Mouse (Mus musculus) 3134 (cell line): Measurements from ENCODE around the gene 1700034J05Rik.
A peak's percentile ranks its signal among the peaks of the same experiment; 100 is the strongest.

ENCODE experiments used
- DNase-seq: peaks from one replicate; pipeline ENCODE4 v3.0.0-alpha.2; 2011; ENCODE audit warnings: low spot score; ENCODE audit not compliant: insufficient read length; ENCODE audit errors: extremely low read depth

1700034J05Rik gene

DNA sequence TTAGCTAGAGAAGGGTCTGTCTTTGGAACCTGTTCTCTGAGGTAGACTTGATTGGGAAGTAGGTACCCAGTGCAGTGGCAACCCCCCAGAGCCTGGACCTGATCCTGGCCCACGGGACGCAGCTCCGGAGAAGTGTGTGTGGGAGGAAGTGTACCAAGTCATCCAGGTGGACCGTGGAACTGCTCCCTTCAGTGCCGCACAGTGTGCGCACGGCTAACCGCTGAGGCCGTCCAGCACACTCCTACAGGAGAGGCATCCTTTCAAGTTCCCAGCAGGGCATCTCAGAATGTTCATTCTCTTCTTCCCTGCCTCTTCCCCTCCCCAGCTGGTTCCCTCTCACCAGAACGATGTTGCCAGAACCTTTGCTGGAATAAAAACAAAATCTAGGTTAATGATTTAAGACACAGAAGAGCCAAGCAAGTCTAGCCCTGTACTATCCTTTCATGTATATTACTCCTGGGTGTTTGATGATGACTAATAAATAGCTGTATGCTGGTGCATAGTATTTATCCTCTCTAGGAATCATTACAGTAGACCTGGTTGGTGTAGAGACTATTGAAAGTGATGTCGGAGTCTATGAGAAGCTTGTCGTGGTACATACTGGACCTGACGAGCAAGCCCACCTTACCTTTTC is 11.0 kb upstream of the 1700034J05Rik start:
- no peak for DNase-seq

DNA sequence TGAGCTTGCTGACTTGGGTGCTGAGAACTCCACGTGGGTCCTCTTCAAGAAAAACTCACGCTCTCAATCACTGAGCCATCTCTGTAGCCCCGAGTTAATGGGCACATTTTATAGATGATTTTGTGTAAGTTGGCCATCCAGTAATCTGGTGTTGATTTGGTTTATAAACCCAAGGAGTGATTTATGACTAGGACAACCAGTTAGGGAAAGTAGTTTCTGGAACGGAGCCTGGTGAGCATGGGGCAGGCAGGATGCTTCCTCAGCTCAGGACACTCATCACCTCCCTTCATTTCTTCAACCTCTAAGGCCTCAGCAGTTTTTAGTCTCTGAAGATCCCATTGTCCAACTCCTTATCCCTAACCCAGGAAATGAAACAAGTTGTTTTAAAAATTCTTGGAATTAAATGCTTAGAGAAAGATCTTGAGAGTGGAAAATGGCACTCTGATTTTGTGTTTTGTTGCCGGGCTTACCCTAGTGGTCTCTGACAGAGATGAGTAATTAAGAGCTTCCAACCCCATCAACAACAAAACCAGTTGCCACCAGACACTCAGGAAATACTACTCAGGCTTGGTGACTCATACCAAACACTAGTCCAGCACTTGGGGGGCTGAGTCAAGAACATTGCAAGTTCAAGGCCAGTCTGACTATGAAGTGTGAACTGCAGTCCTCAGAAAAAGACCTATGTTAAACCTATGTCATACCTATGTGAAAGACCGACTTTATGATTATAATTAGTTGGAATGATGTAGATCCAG is 9.4 kb upstream of the 1700034J05Rik start:
- DNase-seq: no peak

GRCm38 (mm10) chr6:146961832-146962481 is 7.7 kb upstream of the 1700034J05Rik start:
- DNase-seq: no peak

DNA sequence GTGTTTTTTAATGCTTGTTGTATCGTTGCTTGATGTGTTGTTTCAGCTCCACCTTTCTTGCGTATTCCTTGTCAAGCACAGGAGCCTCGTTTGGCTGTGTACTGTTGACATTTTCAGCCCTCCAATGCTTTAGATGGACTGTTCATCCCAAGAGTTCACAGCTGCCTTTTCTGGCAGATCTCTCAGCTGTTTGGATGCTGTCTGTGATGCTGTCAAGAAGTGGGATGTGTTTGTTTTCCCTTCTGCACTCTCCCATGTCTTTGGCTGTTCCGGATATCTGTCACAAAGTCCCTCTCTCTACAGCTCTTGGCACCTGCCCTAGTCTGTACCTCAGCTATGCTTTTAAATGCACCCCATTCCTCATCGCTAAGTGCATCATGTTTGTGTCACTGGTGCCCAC is 6.7 kb upstream of the 1700034J05Rik start:
- DNase-seq: no peak

- peak; percentile 76 for DNase-seq
Observed at GRCm38 (mm10) chr6:146959908-146960680, 5.9 kb upstream of the 1700034J05Rik start.

- DNase-seq: no peak
Observed at GRCm38 (mm10) chr6:146958694-146959093, 4.5 kb upstream of the 1700034J05Rik start.

GRCm38 (mm10) chr6:146956961-146957360 is 2.7 kb upstream of the 1700034J05Rik start:
- no peak for DNase-seq

DNA sequence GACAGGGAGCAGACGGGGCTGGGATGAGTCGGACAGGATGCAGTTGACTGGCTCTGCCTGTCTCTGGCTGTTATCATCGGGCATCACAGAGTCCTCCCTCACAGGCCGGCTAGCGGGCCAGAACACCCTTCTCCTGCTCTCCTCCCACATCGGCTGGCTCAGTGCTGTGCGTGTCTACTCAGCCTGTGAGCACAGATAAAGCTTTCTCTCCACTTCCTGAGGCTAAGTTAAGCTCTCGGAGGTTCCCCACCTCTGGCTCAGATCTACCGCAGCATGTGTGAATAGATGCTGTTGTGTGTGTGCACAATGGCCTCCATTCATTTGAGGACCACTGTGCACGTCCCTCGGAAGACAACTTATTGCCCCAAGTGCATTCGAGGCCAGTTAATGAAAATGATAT is 1.7 kb upstream of the 1700034J05Rik start:
- peak; percentile 24 for DNase-seq

DNA sequence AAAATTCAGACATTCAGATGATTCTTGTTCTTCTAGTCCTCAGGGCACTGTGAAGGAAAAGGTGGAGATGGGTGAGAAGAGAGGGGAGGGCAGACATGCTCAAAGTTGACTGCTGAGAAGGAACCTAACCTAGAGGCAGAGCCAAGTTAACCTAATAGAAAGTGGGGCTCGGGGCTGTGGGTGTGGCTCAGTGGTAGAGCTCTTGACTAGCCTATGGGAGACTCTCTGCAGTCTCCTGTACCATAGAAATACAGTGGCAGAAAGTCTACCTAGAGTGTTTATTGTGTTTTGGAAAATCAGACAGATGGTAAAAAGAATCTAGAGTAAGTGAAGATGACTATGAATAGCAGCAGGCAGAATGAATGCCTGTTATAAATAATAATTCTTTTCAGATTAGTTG is 1.3 kb upstream of the 1700034J05Rik start:
- DNase-seq: no peak

DNA sequence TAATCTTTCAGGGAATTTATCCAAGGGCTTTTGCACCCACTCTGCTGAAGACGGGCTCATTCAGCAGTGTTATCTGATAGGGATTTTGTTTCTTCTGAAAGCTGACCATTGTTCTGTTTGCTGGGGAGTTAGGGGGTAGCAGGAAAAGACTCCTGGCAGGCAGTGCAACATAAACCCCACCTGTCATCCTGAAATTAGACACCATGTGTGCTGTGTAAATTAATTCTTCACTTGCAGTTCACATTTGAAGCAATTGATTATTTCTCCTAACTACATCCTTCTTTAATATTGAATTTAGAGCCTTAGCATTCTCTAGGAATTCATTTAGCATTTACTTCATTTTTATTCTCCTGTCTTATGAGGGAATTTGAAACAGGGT is 3.8 kb downstream of the 1700034J05Rik start:
- no peak for DNase-seq

GRCm38 (mm10) chr6:146949682-146950453 is 4.4 kb downstream of the 1700034J05Rik start:
- no peak for DNase-seq

DNA sequence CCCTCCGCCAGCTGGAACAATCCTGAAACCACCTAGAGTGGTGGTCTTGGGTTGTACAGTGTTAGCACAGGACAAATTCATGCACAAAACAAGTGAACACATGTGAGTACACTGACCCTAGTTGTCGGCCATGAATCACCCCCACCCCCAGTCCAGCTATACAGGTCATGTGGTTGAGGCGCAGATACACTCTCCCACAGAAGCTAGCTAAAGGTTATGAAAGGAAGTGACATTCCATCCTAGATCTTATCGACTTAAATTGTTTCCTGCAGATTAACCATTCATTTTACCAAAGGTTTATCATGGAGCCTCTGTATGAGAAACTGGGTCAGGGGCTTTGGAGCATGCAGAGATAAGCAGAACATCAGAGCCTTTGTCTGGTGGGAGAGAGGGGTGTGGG is 7.0 kb downstream of the 1700034J05Rik start:
- DNase-seq: no peak

GRCm38 (mm10) chr6:146946327-146947029 is 7.7 kb downstream of the 1700034J05Rik start:
- DNase-seq: no peak

DNA sequence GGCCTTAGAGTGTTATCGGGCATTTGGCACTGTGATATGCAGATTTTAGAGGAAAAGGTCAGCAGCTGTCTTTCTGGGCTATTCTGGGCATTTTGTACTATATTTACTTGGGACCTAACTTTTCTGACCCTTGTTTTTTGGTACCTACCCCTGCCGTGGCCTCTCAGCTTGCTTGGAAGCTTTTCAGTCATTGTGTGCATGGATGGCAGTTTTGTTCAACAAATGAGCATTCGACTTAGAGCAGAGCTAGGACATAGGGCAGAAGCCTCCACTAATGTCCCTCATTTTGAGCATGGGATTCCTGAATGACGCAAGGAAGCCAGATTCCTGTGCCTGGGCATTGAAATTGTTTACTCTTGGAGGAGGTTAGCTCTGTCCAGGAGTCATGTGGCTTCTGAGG is 9.4 kb downstream of the 1700034J05Rik start:
- DNase-seq: no peak

GRCm38 (mm10) chr6:146944009-146944408 is 10.2 kb downstream of the 1700034J05Rik start:
- no peak for DNase-seq

- DNase-seq: peak; percentile 55
Observed at GRCm38 (mm10) chr6:146941505-146942275, 12.5 kb downstream of the 1700034J05Rik start.

DNA sequence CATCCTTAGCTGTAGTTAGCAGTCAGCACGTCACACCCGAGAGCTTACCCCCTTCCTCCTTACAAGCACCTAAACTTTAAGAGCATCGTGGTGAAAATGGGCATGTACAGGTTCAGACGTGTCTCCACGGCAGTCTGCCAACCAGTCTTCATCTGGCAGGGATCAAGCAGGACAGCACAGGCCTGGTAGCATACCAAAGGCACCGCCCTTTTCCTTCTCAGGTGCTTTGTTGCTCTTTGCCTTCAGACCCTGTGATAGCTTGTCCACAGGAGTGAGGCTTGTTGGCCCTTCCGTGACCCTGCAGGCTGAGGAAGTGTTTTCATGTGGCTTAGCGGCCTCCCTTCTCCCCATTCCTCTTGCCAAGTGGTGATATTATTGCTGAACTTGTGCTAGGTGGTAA is 15.2 kb downstream of the 1700034J05Rik start:
- DNase-seq: no peak

DNA sequence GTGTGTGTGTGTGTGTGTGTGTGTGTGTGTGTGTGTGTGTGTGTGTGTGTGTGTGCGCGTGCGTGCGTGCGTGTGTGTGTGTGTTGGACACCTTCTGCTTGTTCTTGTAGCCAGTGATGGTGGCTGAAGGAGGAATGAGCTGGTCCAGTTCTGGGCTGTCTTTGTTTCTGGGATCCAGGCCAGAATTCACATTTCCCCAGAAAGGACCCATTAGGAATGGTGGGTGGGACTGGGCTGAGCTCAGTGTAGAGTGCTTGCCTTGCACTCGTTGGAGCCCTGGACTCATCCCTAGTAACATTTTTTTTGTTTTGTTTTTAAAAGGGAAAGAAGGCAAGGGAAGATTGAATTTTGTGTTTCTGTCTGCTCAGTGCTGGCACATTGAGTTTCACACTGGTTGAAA is 18.3 kb downstream of the 1700034J05Rik start:
- peak; percentile 35 for DNase-seq

DNA sequence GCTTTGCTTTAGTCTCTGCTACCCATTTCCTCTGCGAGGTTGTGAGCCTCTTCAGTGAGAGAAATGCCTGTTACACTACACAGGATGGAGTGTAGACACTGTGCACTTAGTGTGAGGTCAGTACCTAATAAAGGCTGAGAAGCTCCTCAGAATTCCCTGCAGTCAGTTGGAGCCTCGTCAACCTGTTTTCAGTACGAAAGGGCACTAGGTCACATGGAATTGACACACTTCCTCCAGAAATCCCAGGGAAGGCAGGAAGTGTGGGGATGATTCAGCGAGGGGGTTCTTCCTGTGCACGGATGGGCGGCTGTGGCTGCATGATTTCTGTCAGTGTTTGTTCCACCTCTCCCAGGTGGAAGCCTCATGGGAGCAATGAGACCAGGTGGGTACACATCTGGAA is 21.1 kb downstream of the 1700034J05Rik start:
- DNase-seq: peak; percentile 21
